Mouse (Mus musculus): ENCODE measurements around the gene Wnt7b. TPM values are rescaled to one million over a fixed set of nuclear protein-coding genes. Genes with fewer than 3 reads are reported as not detected.
A peak's percentile ranks its signal among the peaks of the same experiment; 100 is the strongest.

Wnt7b gene
- total RNA-seq, 2 experiments from 2014 or later, result 44.7 to 48.8 TPM

GRCm38 (mm10) chr15:85507370-85508014, 74.8 kb downstream of the Wnt7b start:
- no peak for DNase-seq

- DNase-seq, result no peak
Measured at GRCm38 (mm10) chr15:85506680-85507079, 75.6 kb downstream of the Wnt7b start.

- peak in 1 of 2 experiments; percentile 48 for DNase-seq
Measured at GRCm38 (mm10) chr15:85505118-85505925, 77.0 kb downstream of the Wnt7b start.

- DNase-seq, result no peak
Measured at GRCm38 (mm10) chr15:85503127-85503526, 79.1 kb downstream of the Wnt7b start, which contains the start of gene 7530416G11Rik. Gene 7530416G11Rik (minus strand): TSS chr15:85503227.

- no peak for DNase-seq
Measured at GRCm38 (mm10) chr15:85500267-85500666, 82.0 kb downstream of the Wnt7b start.

- DNase-seq, result no peak
Measured at GRCm38 (mm10) chr15:85497981-85498475, 84.2 kb downstream of the Wnt7b start.

- no peak for DNase-seq
Measured at GRCm38 (mm10) chr15:85497548-85497947, 84.7 kb downstream of the Wnt7b start.

- peak; percentile 67 to 76 for DNase-seq
Measured at GRCm38 (mm10) chr15:85494163-85494621, 88.1 kb downstream of the Wnt7b start.

GRCm38 (mm10) chr15:85489751-85490150, 92.5 kb downstream of the Wnt7b start:
- no peak for DNase-seq

GRCm38 (mm10) chr15:85488900-85489299, 93.4 kb downstream of the Wnt7b start:
- no peak for DNase-seq

Other genes with a start within 250 kb of the Wnt7b start
- gene Atxn10, start 246.2 kb downstream of the Wnt7b start, total RNA-seq (2021), result 100 to 1,000 TPM; 290 to 315 TPM
- gene 7530416G11Rik, start 79.2 kb downstream of the Wnt7b start, total RNA-seq (2021), result not detected
- 1 to 10 TPM; 3.9 to 4.9 TPM for gene Ppara, start 152.5 kb upstream of the Wnt7b start, total RNA-seq (2021)
- 10 to 100 TPM; 17.5 to 20.6 TPM for gene Cdpf1, start 229.2 kb upstream of the Wnt7b start, total RNA-seq (2021)
- under 1 TPM; 0.53 to 0.62 TPM for gene Pkdrej, start 239.3 kb upstream of the Wnt7b start, total RNA-seq (2021)
- 1 to 10 TPM; 4.4 to 7.7 TPM for gene Ttc38, start 249.8 kb upstream of the Wnt7b start, total RNA-seq (2021)